Mouse (Mus musculus): ENCODE results near the gene Large1. TPM values are rescaled to one million over a fixed set of nuclear protein-coding genes. Genes with fewer than 3 reads are reported as not detected.
"Not testable (repeated sequence)": the region's sequence is repeated elsewhere in the genome, so short reads cannot be mapped to it uniquely, and the experiment has no call there.

Large1 gene
- polyA plus RNA-seq, 1 experiment from 2014 or later, result 11.7 TPM

- Histone ChIP-seq H3K27ac (replicated peaks) (no peak overlapping the region), H3K36me3 (no peaks in the 10 kb centered on the region), H3K4me1 (no peaks in the 10 kb centered on the region), H3K27me3 (no peaks in the 10 kb centered on the region), H3K4me3 (no peak overlapping the region), H3K9ac (replicated peaks) (no peak overlapping the region), H3K9me3 (no peaks in the 10 kb centered on the region), H3K4me2 (replicated peaks) (no peak overlapping the region)
- WGBS, result 90% methylated on average over 1 of the region's 1 CpGs
- ATAC-seq (ENCODE audit: low FRiP score, low read depth), result no peak
Observed at GRCm38 (mm10) chr8:72982832-72983231, 370.5 kb downstream of the Large1 start.

- H3K4me1 ChIP-seq, result peaks cover 5% of the 10 kb centered on the region; the same call in 1 of the 2 replicates
- H3K27me3 ChIP-seq, result no peaks in the 10 kb centered on the region
- no peak overlapping the region for H3K4me2 ChIP-seq (replicated peaks)
- no peak for ATAC-seq (ENCODE audit: low FRiP score, low read depth)
- no peak overlapping the region for H3K4me3 ChIP-seq
- no peak overlapping the region for H3K9ac ChIP-seq (replicated peaks)
- H3K9me3 ChIP-seq, result no peaks in the 10 kb centered on the region
- WGBS, result 93% methylated on average over 3 of the region's 3 CpGs
- no peak overlapping the region for H3K27ac ChIP-seq (replicated peaks)
- no peaks in the 10 kb centered on the region for H3K36me3 ChIP-seq
Observed at GRCm38 (mm10) chr8:72955074-72955473, 398.3 kb downstream of the Large1 start.

GRCm38 (mm10) chr8:72941393-72941792 lies 411.9 kb downstream of the Large1 start:
- 86% methylated on average over 8 of the region's 8 CpGs for WGBS
- ATAC-seq (ENCODE audit: low FRiP score, low read depth), result not testable (repeated sequence)

GRCm38 (mm10) chr8:72919182-72919902 lies 434.0 kb downstream of the Large1 start:
- Histone ChIP-seq H3K36me3 (no peaks in the 10 kb centered on the region), H3K4me1 (peaks cover 8% of the 10 kb centered on the region; the same call in 1 of the 2 replicates), H3K9me3 (no peaks in the 10 kb centered on the region), H3K4me3 (no peak overlapping the region), H3K27me3 (no peaks in the 10 kb centered on the region), H3K9ac (replicated peaks) (no peak overlapping the region), H3K4me2 (replicated peaks) (no peak overlapping the region), H3K27ac (replicated peaks) (no peak overlapping the region; the same call in 1 of the 2 replicates)
- WGBS, result 63% methylated on average over 2 of the region's 2 CpGs
- ATAC-seq (ENCODE audit: low FRiP score, low read depth), result peak; percentile 79

More at GRCm38 (mm10) chr8:72941393-72941792, 411.9 kb downstream of the Large1 start:
- not testable (repeated sequence) for H3K27me3 ChIP-seq; H3K4me1 ChIP-seq; H3K27ac ChIP-seq (replicated peaks); H3K9ac ChIP-seq (replicated peaks); H3K36me3 ChIP-seq; H3K4me3 ChIP-seq; H3K4me2 ChIP-seq (replicated peaks); H3K9me3 ChIP-seq

- no peaks in the 10 kb centered on the region for H3K9me3 ChIP-seq
- ATAC-seq (ENCODE audit: low FRiP score, low read depth), result no peak
- WGBS, result 86% methylated on average over 4 of the region's 4 CpGs
- H3K27me3 ChIP-seq, result no peaks in the 10 kb centered on the region
- no peaks in the 10 kb centered on the region for H3K4me1 ChIP-seq
- H3K4me3 ChIP-seq, result no peak overlapping the region
- H3K9ac ChIP-seq (replicated peaks), result no peak overlapping the region
- no peak overlapping the region for H3K27ac ChIP-seq (replicated peaks)
- no peaks in the 10 kb centered on the region for H3K36me3 ChIP-seq
- H3K4me2 ChIP-seq (replicated peaks), result no peak overlapping the region
Observed at GRCm38 (mm10) chr8:72905491-72905890, 447.8 kb downstream of the Large1 start.

GRCm38 (mm10) chr8:72901591-72901990 lies 451.7 kb downstream of the Large1 start:
- ATAC-seq (ENCODE audit: low FRiP score, low read depth), result no peak
- H3K36me3 ChIP-seq, result no peaks in the 10 kb centered on the region
- H3K27ac ChIP-seq (replicated peaks), result no peak overlapping the region
- H3K9me3 ChIP-seq, result no peaks in the 10 kb centered on the region
- no peaks in the 10 kb centered on the region for H3K27me3 ChIP-seq
- H3K4me3 ChIP-seq, result no peak overlapping the region
- WGBS, result 84% methylated on average over 6 of the region's 6 CpGs
- H3K9ac ChIP-seq (replicated peaks), result no peak overlapping the region
- H3K4me2 ChIP-seq (replicated peaks), result no peak overlapping the region
- no peaks in the 10 kb centered on the region for H3K4me1 ChIP-seq

GRCm38 (mm10) chr8:72899321-72899720 lies 454.0 kb downstream of the Large1 start:
- no peak for ATAC-seq (ENCODE audit: low FRiP score, low read depth)
- H3K9ac ChIP-seq (replicated peaks), result no peak overlapping the region
- no peak overlapping the region for H3K27ac ChIP-seq (replicated peaks)
- H3K27me3 ChIP-seq, result no peaks in the 10 kb centered on the region
- H3K9me3 ChIP-seq, result no peaks in the 10 kb centered on the region
- no peaks in the 10 kb centered on the region for H3K4me1 ChIP-seq
- 95% methylated on average over 3 of the region's 3 CpGs for WGBS
- H3K36me3 ChIP-seq, result no peaks in the 10 kb centered on the region
- no peak overlapping the region for H3K4me2 ChIP-seq (replicated peaks)
- no peak overlapping the region for H3K4me3 ChIP-seq

GRCm38 (mm10) chr8:72883033-72883432 lies 470.3 kb downstream of the Large1 start:
- no peak overlapping the region for H3K4me3 ChIP-seq
- ATAC-seq (ENCODE audit: low FRiP score, low read depth), result no peak
- 94% methylated on average over 2 of the region's 2 CpGs for WGBS
- no peak overlapping the region for H3K27ac ChIP-seq (replicated peaks)
- no peak overlapping the region for H3K9ac ChIP-seq (replicated peaks)
- no peaks in the 10 kb centered on the region for H3K27me3 ChIP-seq
- no peaks in the 10 kb centered on the region for H3K9me3 ChIP-seq
- no peaks in the 10 kb centered on the region for H3K36me3 ChIP-seq
- H3K4me1 ChIP-seq, result no peaks in the 10 kb centered on the region
- H3K4me2 ChIP-seq (replicated peaks), result no peak overlapping the region

- Histone ChIP-seq H3K27me3 (no peaks in the 10 kb centered on the region), H3K9me3 (no peaks in the 10 kb centered on the region)
- WGBS, result 94% methylated on average over 2 of the region's 2 CpGs
Observed at GRCm38 (mm10) chr8:72873411-72873810, 479.9 kb downstream of the Large1 start.

GRCm38 (mm10) chr8:72846881-72847280 lies 506.5 kb downstream of the Large1 start:
- Histone ChIP-seq H3K4me1 (no peaks in the 10 kb centered on the region), H3K27me3 (no peaks in the 10 kb centered on the region), H3K36me3 (peaks cover 10% of the 10 kb centered on the region), H3K9ac (replicated peaks) (no peak overlapping the region), H3K27ac (replicated peaks) (no peak overlapping the region), H3K4me3 (no peak overlapping the region), H3K4me2 (replicated peaks) (no peak overlapping the region), H3K9me3 (no peaks in the 10 kb centered on the region)
- ATAC-seq (ENCODE audit: low FRiP score, low read depth), result no peak

More at GRCm38 (mm10) chr8:72873411-72873810, 479.9 kb downstream of the Large1 start:
- no peak for ATAC-seq (ENCODE audit: low FRiP score, low read depth)
- H3K4me1 ChIP-seq, result no peaks in the 10 kb centered on the region
- H3K4me3 ChIP-seq, result no peak overlapping the region
- H3K36me3 ChIP-seq, result no peaks in the 10 kb centered on the region
- H3K9ac ChIP-seq (replicated peaks), result no peak overlapping the region
- no peak overlapping the region for H3K27ac ChIP-seq (replicated peaks)
- no peak overlapping the region for H3K4me2 ChIP-seq (replicated peaks)

GRCm38 (mm10) chr8:72835863-72836262 lies 517.5 kb downstream of the Large1 start:
- ATAC-seq (ENCODE audit: low FRiP score, low read depth), result no peak
- Histone ChIP-seq H3K9ac (replicated peaks) (no peak overlapping the region), H3K9me3 (no peaks in the 10 kb centered on the region), H3K27me3 (no peaks in the 10 kb centered on the region), H3K4me2 (replicated peaks) (no peak overlapping the region), H3K4me1 (no peaks in the 10 kb centered on the region), H3K27ac (replicated peaks) (no peak overlapping the region), H3K36me3 (peaks cover 7% of the 10 kb centered on the region; the same call in 1 of the 2 replicates), H3K4me3 (no peak overlapping the region)
- WGBS, result 87% methylated on average over 4 of the region's 4 CpGs

- no peak overlapping the region for H3K27ac ChIP-seq (replicated peaks)
- no peak overlapping the region for H3K4me2 ChIP-seq (replicated peaks)
- H3K4me3 ChIP-seq, result no peak overlapping the region
- no peaks in the 10 kb centered on the region for H3K9me3 ChIP-seq
- ATAC-seq (ENCODE audit: low FRiP score, low read depth), result no peak
- H3K36me3 ChIP-seq, result peaks cover 7% of the 10 kb centered on the region; the same call in 1 of the 2 replicates
- H3K9ac ChIP-seq (replicated peaks), result no peak overlapping the region
- H3K27me3 ChIP-seq, result no peaks in the 10 kb centered on the region
- H3K4me1 ChIP-seq, result no peaks in the 10 kb centered on the region
- 83% methylated on average over 2 of the region's 2 CpGs for WGBS
Observed at GRCm38 (mm10) chr8:72833112-72833511, 520.2 kb downstream of the Large1 start.

- H3K27me3 ChIP-seq, result no peaks in the 10 kb centered on the region
- H3K4me3 ChIP-seq, result no peak overlapping the region
- H3K9ac ChIP-seq (replicated peaks), result no peak overlapping the region
- no peak overlapping the region for H3K27ac ChIP-seq (replicated peaks)
- no peak for ATAC-seq (ENCODE audit: low FRiP score, low read depth)
- WGBS, result 94% methylated on average over 1 of the region's 1 CpGs
- H3K36me3 ChIP-seq, result peaks cover 7% of the 10 kb centered on the region; the same call in 1 of the 2 replicates
- no peaks in the 10 kb centered on the region for H3K4me1 ChIP-seq
- H3K4me2 ChIP-seq (replicated peaks), result no peak overlapping the region
- H3K9me3 ChIP-seq, result no peaks in the 10 kb centered on the region
Observed at GRCm38 (mm10) chr8:72832371-72832770, 521.0 kb downstream of the Large1 start.

All from midbrain, embryonic 12.5 days (tissue).